Mouse (Mus musculus) neural tube, embryonic 15.5 days (tissue): ENCODE data around the gene Stx16. TPM values are rescaled to one million over a fixed set of nuclear protein-coding genes. Genes with fewer than 3 reads are reported as not detected.

Experiments used
- ATAC-seq: fragments of 200-750 bp; cut with Nextera tagmentation; 2 replicates; pipeline ENCODE4 v1.8.0; 2017; ENCODE audit warnings: mild to moderate bottlenecking, moderate TSS enrichment, moderate library complexity; ENCODE audit not compliant: low FRiP score
- H3K27ac ChIP-seq: fragments of 300-500 bp; sonication (generic); replicated peaks from 2 replicates; pipeline ENCODE4 v1.5.1; 2015; ENCODE audit warnings: mild to moderate bottlenecking, inconsistent platforms
- H3K27me3 ChIP-seq: fragments of 300-500 bp; sonication (generic); replicated peaks from 2 replicates; pipeline ENCODE4 v1.6.1; 2015; ENCODE audit warnings: inconsistent platforms
- H3K36me3 ChIP-seq: fragments of 300-500 bp; sonication (generic); 2 replicates; pipeline ENCODE4 v1.6.1; 2015; ENCODE audit warnings: inconsistent platforms
- H3K4me1 ChIP-seq: fragments of 300-500 bp; sonication (generic); 2 replicates; pipeline ENCODE4 v1.6.1; 2015; ENCODE audit warnings: inconsistent platforms
- H3K4me2 ChIP-seq: fragments of 300-500 bp; sonication (generic); 2 replicates; pipeline ENCODE4 v1.6.1; 2015; ENCODE audit warnings: inconsistent platforms, mild to moderate bottlenecking, moderate library complexity
- H3K4me3 ChIP-seq: fragments of 300-500 bp; sonication (generic); replicated peaks from 2 replicates; pipeline ENCODE4 v1.5.1; 2015; ENCODE audit warnings: mild to moderate bottlenecking, inconsistent platforms
- H3K9ac ChIP-seq: fragments of 300-500 bp; sonication (generic); replicated peaks from 2 replicates; pipeline ENCODE4 v1.6.1; 2015; ENCODE audit warnings: mild to moderate bottlenecking, inconsistent platforms
- H3K9me3 ChIP-seq: fragments of 300-500 bp; sonication (generic); replicated peaks from 2 replicates; pipeline ENCODE4 v1.6.1; 2016; ENCODE audit warnings: inconsistent platforms
- WGBS: fragments of 180-500 bp; shearing (Covaris S2); methylation state at CpG from one replicate; pipeline ENCODE4 v1.1.7; 2015; ENCODE audit warnings: mixed read lengths; 5-methylcytosine and 5-hydroxymethylcytosine counted together
- polyA plus RNA-seq: library from polyadenylated mRNA; unstranded; fragments of >200 nt; fragmentation: Nextera tagmentation; extraction: Ambion mirVana; gene quantifications from 2 replicates; pipeline ENCODE4 v1.2.1, GENCODE M21; 2015

Stx16 gene
- polyA plus RNA-seq, 1 experiment from 2014 or later: 10.4 TPM

- no peak overlapping the region for H3K4me2 ChIP-seq
- no peak overlapping the region for H3K9ac ChIP-seq
- H3K36me3 ChIP-seq: no peaks in the 10 kb centered on the region
- no peaks in the 10 kb centered on the region for H3K27me3 ChIP-seq
- no peak overlapping the region for H3K4me3 ChIP-seq
- H3K4me1 ChIP-seq: no peaks in the 10 kb centered on the region
- H3K27ac ChIP-seq: no peak overlapping the region
- H3K9me3 ChIP-seq: no peaks in the 10 kb centered on the region
- no peak for ATAC-seq
- 25% methylated on average over 2 of the region's 2 CpGs for WGBS
These were observed 14.9 kb upstream of the Stx16 start for GRCm38 (mm10) chr2:174061219-174061618.

GRCm38 (mm10) chr2:174063074-174063473, 13.0 kb upstream of the Stx16 start:
- H3K9me3 ChIP-seq: no peaks in the 10 kb centered on the region
- H3K4me1 ChIP-seq: no peaks in the 10 kb centered on the region
- no peak for ATAC-seq
- H3K27me3 ChIP-seq: no peaks in the 10 kb centered on the region
- H3K9ac ChIP-seq: no peak overlapping the region
- no peak overlapping the region for H3K4me3 ChIP-seq
- WGBS: 88% methylated on average over 6 of the region's 6 CpGs
- H3K27ac ChIP-seq: no peak overlapping the region
- no peaks in the 10 kb centered on the region for H3K36me3 ChIP-seq
- no peak overlapping the region for H3K4me2 ChIP-seq

- Histone ChIP-seq H3K27ac (no peak overlapping the region), H3K27me3 (no peaks in the 10 kb centered on the region), H3K9me3 (no peaks in the 10 kb centered on the region), H3K4me3 (no peak overlapping the region), H3K36me3 (no peaks in the 10 kb centered on the region), H3K4me1 (no peaks in the 10 kb centered on the region), H3K4me2 (no peak overlapping the region), H3K9ac (no peak overlapping the region)
- ATAC-seq: no peak
- WGBS: 54% methylated on average over 9 of the region's 9 CpGs
These were observed 12.4 kb upstream of the Stx16 start for GRCm38 (mm10) chr2:174063527-174064211.

- Histone ChIP-seq H3K4me3 (no peak overlapping the region), H3K9me3 (no peaks in the 10 kb centered on the region), H3K27me3 (no peaks in the 10 kb centered on the region), H3K4me1 (no peaks in the 10 kb centered on the region), H3K36me3 (no peaks in the 10 kb centered on the region), H3K9ac (no peak overlapping the region), H3K4me2 (no peak overlapping the region), H3K27ac (no peak overlapping the region)
- 71% methylated on average over 6 of the region's 6 CpGs for WGBS
- ATAC-seq: no peak
These were observed 8.2 kb upstream of the Stx16 start for GRCm38 (mm10) chr2:174067793-174068419.

GRCm38 (mm10) chr2:174069532-174070049, 6.5 kb upstream of the Stx16 start:
- Histone ChIP-seq H3K4me2 (no peak overlapping the region), H3K9ac (no peak overlapping the region), H3K27ac (no peak overlapping the region), H3K4me3 (no peak overlapping the region), H3K36me3 (no peaks in the 10 kb centered on the region), H3K9me3 (no peaks in the 10 kb centered on the region), H3K27me3 (no peaks in the 10 kb centered on the region), H3K4me1 (peaks cover 12% of the 10 kb centered on the region)
- no peak for ATAC-seq
- WGBS: 61% methylated on average over 3 of the region's 3 CpGs

- H3K36me3 ChIP-seq: no peaks in the 10 kb centered on the region
- WGBS: 90% methylated on average over 5 of the region's 5 CpGs
- no peak for ATAC-seq
These were observed 4.7 kb upstream of the Stx16 start for GRCm38 (mm10) chr2:174071406-174071805.

GRCm38 (mm10) chr2:174073156-174073790, 2.8 kb upstream of the Stx16 start:
- ATAC-seq: no peak
- Histone ChIP-seq H3K27me3 (no peaks in the 10 kb centered on the region), H3K4me3 (no peak overlapping the region), H3K36me3 (no peaks in the 10 kb centered on the region), H3K9me3 (no peaks in the 10 kb centered on the region), H3K27ac (no peak overlapping the region), H3K4me1 (peaks cover 47% of the 10 kb centered on the region), H3K4me2 (no peak overlapping the region), H3K9ac (no peak overlapping the region)
- WGBS: 80% methylated on average over 5 of the region's 5 CpGs

More at GRCm38 (mm10) chr2:174071406-174071805, 4.7 kb upstream of the Stx16 start:
- Histone ChIP-seq H3K27me3 (no peaks in the 10 kb centered on the region), H3K9ac (no peak overlapping the region), H3K9me3 (no peaks in the 10 kb centered on the region), H3K4me2 (no peak overlapping the region), H3K4me3 (no peak overlapping the region), H3K4me1 (peaks cover 29% of the 10 kb centered on the region), H3K27ac (no peak overlapping the region)

- under 1% methylated on average over 10 of the region's 13 CpGs for WGBS
- Histone ChIP-seq H3K27ac (peak overlapping the region; percentile 90), H3K9ac (peak overlapping the region; percentile 50), H3K27me3 (no peaks in the 10 kb centered on the region), H3K9me3 (no peaks in the 10 kb centered on the region), H3K4me1 (peaks cover 49% of the 10 kb centered on the region), H3K4me2 (peak overlapping the region; percentile 92), H3K36me3 (no peaks in the 10 kb centered on the region), H3K4me3 (peak overlapping the region; percentile 84)
- ATAC-seq: peak; percentile 18; the same call in 1 of the 2 replicates
These were observed 1.5 kb upstream of the Stx16 start for GRCm38 (mm10) chr2:174074621-174075020.

- peak overlapping the region; percentile 92 for H3K4me2 ChIP-seq
- H3K9ac ChIP-seq: peak overlapping the region; percentile 50
- H3K4me1 ChIP-seq: peaks cover 49% of the 10 kb centered on the region
- 4% methylated on average over 22 of the region's 22 CpGs for WGBS
- no peaks in the 10 kb centered on the region for H3K27me3 ChIP-seq
- no peak for ATAC-seq
- peak overlapping the region; percentile 90 for H3K27ac ChIP-seq
- H3K9me3 ChIP-seq: no peaks in the 10 kb centered on the region
- peak overlapping the region; percentile 84 for H3K4me3 ChIP-seq
- H3K36me3 ChIP-seq: no peaks in the 10 kb centered on the region
These were observed 987 bp upstream of the Stx16 start for GRCm38 (mm10) chr2:174075072-174075570.

- Histone ChIP-seq H3K9me3 (no peaks in the 10 kb centered on the region), H3K36me3 (no peaks in the 10 kb centered on the region), H3K27ac (peak overlapping the region; percentile 90), H3K4me2 (peak overlapping the region; percentile 92), H3K9ac (peak overlapping the region; percentile 82), H3K4me1 (peaks cover 49% of the 10 kb centered on the region), H3K27me3 (no peaks in the 10 kb centered on the region), H3K4me3 (peak overlapping the region; percentile 84)
- WGBS: under 1% methylated on average over 22 of the region's 22 CpGs
- ATAC-seq: peak; percentile 81
These were observed 321 bp downstream of the Stx16 start for GRCm38 (mm10) chr2:174076433-174076824.

GRCm38 (mm10) chr2:174077004-174077695, 1.0 kb downstream of the Stx16 start:
- Histone ChIP-seq H3K9ac (peak overlapping the region; percentile 82), H3K27me3 (no peaks in the 10 kb centered on the region), H3K4me3 (peak overlapping the region; percentile 84), H3K4me2 (peak overlapping the region; percentile 92), H3K36me3 (no peaks in the 10 kb centered on the region), H3K9me3 (no peaks in the 10 kb centered on the region), H3K4me1 (peaks cover 52% of the 10 kb centered on the region), H3K27ac (peak overlapping the region; percentile 90)
- peak; percentile 4; the same call in 1 of the 2 replicates for ATAC-seq
- under 1% methylated on average over 19 of the region's 19 CpGs for WGBS
